11 mouse cellular contexts compared by ENCODE assay signal in genomic region chr6:55579105-55579504, GRCm38 (mm10).
DNase-seq lines count a peak whose midpoint lies in the region; ATAC-seq lines count a peak whose summit lies in the region.
"Had no signal": no experiment of that assay in that cellular context is flagged by ENCODE, and none has a peak within 500 bp of the region (broad histone marks: within the 10 kb centered on the region; RNA-seq: fewer than 3 reads in every experiment).

No protein-coding gene starts in this region.

- H3K27me3 ChIP-seq in forebrain, embryonic 16.5 days (replicated peaks; ENCODE audit: control insufficient read depth, insufficient read depth, low read length), result no peaks in the 10 kb centered on the region
- no peaks in the 10 kb centered on the region for H3K27me3 ChIP-seq in neural tube, embryonic 12.5 days (replicated peaks)

- H3K9ac ChIP-seq in forebrain, embryonic 16.5 days (replicated peaks; ENCODE audit: low read depth, low read length), result peak overlapping the region; percentile 35
- H3K9ac ChIP-seq in neural tube, embryonic 12.5 days, result no peak overlapping the region
- H3K9ac ChIP-seq: lung, embryonic 14.5 days had no signal

- peak overlapping the region; percentile 44 for H3K4me2 ChIP-seq in forebrain, embryonic 16.5 days (ENCODE audit: low read length)
- H3K4me2 ChIP-seq in neural tube, embryonic 12.5 days (replicated peaks), result no peak overlapping the region
- H3K4me2 ChIP-seq: lung, embryonic 14.5 days had no signal

- H3K9me3 ChIP-seq in forebrain, embryonic 16.5 days (ENCODE audit: control insufficient read depth, low read length), result no peaks in the 10 kb centered on the region
- H3K9me3 ChIP-seq in neural tube, embryonic 12.5 days, result no peaks in the 10 kb centered on the region

- H3K27ac ChIP-seq in forebrain, embryonic 16.5 days (ENCODE audit: low read length), result peak overlapping the region; percentile 96
- H3K27ac ChIP-seq in neural tube, embryonic 12.5 days, result no peak overlapping the region

- no peak overlapping the region for H3K4me3 ChIP-seq in forebrain, embryonic 16.5 days (replicated peaks; ENCODE audit: low read length)
- no peak overlapping the region for H3K4me3 ChIP-seq in neural tube, embryonic 12.5 days

- DNase-seq in layer of hippocampus, adult 9-11 months, result peak; percentile 16
- DNase-seq in layer of hippocampus, postnatal 25 days (ENCODE audit: extremely low spot score in 1 of 2, low spot score in 1 of 2), result no peak
- peak; percentile 60 for DNase-seq in brain, embryonic 18.5 days (ENCODE audit: low read depth, low spot score)
- DNase-seq in ovary, postnatal 36 days (ENCODE audit: low spot score), result no peak
- DNase-seq: gastrocnemius, postnatal 25 days; heart, postnatal 10 days; kidney, adult 8-10 months; lung, embryonic 14.5 days had no signal

- 23% methylated on average over 5 of the region's 5 CpGs for WGBS in forebrain, embryonic 16.5 days
- WGBS in neural tube, embryonic 12.5 days, result 46% methylated on average over 5 of the region's 5 CpGs

- no peaks in the 10 kb centered on the region for H3K36me3 ChIP-seq in forebrain, embryonic 16.5 days (ENCODE audit: control insufficient read depth, insufficient read depth)
- no peaks in the 10 kb centered on the region for H3K36me3 ChIP-seq in neural tube, embryonic 12.5 days

- H3K4me1 ChIP-seq in forebrain, embryonic 16.5 days (replicated peaks; ENCODE audit: control insufficient read depth, insufficient read depth, low read length), result peaks cover 28% of the 10 kb centered on the region
- H3K4me1 ChIP-seq in neural tube, embryonic 12.5 days, result 0 out of 2 replicates have a peak, but pooled peaks cover 4% of the 10 kb centered on the region

- peak; percentile 53 for ATAC-seq in forebrain, embryonic 16.5 days
- peak; percentile 69 for ATAC-seq in neural tube, embryonic 12.5 days (ENCODE audit: low FRiP score, low read depth)
- ATAC-seq in megakaryocyte, adult 5-6 weeks (ENCODE audit: poor library complexity, severe bottlenecking), result no peak

Comparison
In these comparisons a context has a peak if more than half of its experiments do, and no peak if none do; other contexts are left out.
1. DNase-seq: peak in layer of hippocampus, adult 9-11 months (single experiment) and brain, embryonic 18.5 days (single experiment); none in layer of hippocampus, postnatal 25 days (0 of 2) and ovary, postnatal 36 days (single experiment).